Mouse (Mus musculus): ENCODE results near the gene Kif1b. TPM values are rescaled to one million over a fixed set of nuclear protein-coding genes. Genes with fewer than 3 reads are reported as not detected.
A peak's percentile ranks its signal among the peaks of the same experiment; 100 is the strongest.

Gene Kif1b
- polyA plus RNA-seq, 1 experiment from 2014 or later: 224 TPM

DNA sequence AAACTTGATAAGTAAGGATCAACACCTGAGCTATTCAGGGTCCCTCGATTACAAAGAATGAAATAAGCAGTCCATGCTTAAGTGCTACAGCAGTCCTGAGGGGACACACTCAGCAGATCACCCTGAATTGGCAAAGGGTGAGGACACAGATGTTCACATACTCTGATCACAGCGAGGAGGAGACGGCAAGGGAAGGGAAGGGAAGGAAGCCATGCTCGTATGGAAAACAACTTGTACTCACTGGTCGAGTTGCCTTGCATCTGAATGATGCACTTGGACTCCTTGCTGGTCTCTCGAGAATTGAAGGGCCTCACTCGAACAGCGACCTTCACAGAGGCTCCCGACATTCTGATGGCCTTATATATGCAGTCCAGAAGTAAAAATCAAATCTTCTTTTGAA is 16.4 kb downstream of the Kif1b start:
- ATAC-seq (ENCODE audit: low read depth): no peak
- peaks cover 11% of the 10 kb centered on the region for H3K4me1 ChIP-seq (ENCODE audit: control insufficient read depth, insufficient read depth, low read length)
- no peaks in the 10 kb centered on the region for H3K27me3 ChIP-seq (ENCODE audit: control insufficient read depth, insufficient read depth, low read length)
- H3K36me3 ChIP-seq (ENCODE audit: control insufficient read depth, insufficient read depth, low read length): peaks cover 14% of the 10 kb centered on the region
- no peak overlapping the region for H3K9ac ChIP-seq (replicated peaks; ENCODE audit: low read depth, low read length)
- no peak overlapping the region for H3K4me3 ChIP-seq (ENCODE audit: low read depth, low read length)
- WGBS: 75% methylated on average over 9 of the region's 9 CpGs
- H3K27ac ChIP-seq (ENCODE audit: low read depth, low read length): no peak overlapping the region
- H3K9me3 ChIP-seq (ENCODE audit: control insufficient read depth, low read length): no peaks in the 10 kb centered on the region
- no peak overlapping the region for H3K4me2 ChIP-seq (ENCODE audit: low read depth, low read length)

DNA sequence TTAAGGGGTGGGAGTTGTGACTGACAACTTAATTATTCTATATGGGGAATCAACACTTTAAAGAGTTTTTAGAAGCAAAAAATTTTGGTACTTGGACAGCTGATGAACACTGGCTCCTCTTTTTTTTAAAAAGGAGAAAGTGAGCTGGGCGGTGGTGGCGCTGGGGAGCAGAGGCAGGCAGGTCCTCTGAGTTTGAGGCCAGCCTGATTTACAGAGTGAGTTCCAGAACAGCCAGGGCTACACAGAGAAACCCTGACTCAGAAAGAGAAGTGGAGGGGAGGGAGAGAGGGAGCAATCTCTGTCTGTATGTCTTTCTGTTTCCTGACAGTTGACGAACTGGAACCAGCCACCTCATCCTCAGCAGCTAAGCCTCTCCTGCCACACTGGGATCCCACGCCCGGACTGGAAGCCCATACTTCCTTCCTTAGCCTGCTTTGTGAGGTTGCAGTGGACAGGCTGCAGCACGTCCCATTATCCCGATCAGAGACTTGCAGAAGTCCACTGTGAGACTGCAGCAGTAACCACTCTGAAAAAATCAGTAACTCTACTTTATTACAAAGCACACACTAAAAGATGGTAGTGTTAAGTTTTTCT is 17.2 kb downstream of the Kif1b start:
- H3K27ac ChIP-seq (ENCODE audit: low read depth, low read length): no peak overlapping the region
- no peaks in the 10 kb centered on the region for H3K27me3 ChIP-seq (ENCODE audit: control insufficient read depth, insufficient read depth, low read length)
- no peaks in the 10 kb centered on the region for H3K9me3 ChIP-seq (ENCODE audit: control insufficient read depth, low read length)
- peaks cover 14% of the 10 kb centered on the region for H3K36me3 ChIP-seq (ENCODE audit: control insufficient read depth, insufficient read depth, low read length)
- peaks cover 8% of the 10 kb centered on the region for H3K4me1 ChIP-seq (ENCODE audit: control insufficient read depth, insufficient read depth, low read length)
- H3K4me3 ChIP-seq (ENCODE audit: low read depth, low read length): no peak overlapping the region
- WGBS: 91% methylated on average over 7 of the region's 7 CpGs
- no peak for ATAC-seq (ENCODE audit: low read depth)
- no peak overlapping the region for H3K4me2 ChIP-seq (ENCODE audit: low read depth, low read length)
- no peak overlapping the region for H3K9ac ChIP-seq (replicated peaks; ENCODE audit: low read depth, low read length)

DNA sequence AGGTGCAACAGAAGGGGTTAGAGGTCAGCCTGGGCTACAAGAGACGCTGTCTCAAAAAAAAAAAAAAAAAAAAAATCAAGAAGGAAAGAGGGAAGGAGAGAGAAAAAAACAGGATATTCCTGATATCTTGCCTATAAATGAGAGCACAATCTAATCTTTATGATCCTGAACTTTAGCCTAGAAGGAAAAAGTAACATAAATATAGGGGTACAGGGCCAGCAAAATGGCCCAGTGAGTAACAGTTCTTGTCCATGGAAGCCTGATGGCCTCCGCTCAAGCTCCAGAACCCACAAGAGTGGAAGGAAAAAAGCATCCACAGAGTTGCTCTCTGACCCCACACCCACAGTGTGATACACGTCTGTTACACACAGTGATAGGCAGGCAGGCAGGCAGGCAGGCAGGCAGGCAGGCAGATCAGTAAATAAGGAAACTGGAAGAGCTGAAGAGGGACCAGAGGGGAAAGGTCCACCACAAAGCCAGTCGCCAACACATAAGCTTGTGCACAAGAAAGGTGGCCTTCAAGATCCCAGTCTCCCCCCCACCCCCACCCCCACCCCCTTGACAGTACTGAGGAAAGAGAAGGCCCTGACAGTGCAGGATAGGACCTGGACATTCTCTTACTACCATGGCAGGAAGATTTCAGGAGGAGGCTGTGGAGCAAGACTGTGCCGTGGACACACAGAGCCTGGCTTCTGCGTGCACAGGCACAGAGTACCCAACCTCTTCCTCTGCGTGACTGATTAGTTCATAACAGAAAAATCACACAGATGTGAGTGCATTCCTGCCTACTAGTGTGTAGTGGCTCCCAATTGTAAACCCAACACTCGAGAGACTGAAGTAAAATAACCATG is 21.0 kb downstream of the Kif1b start:
- Histone ChIP-seq H3K9ac (replicated peaks; ENCODE audit: low read depth, low read length) (no peak overlapping the region), H3K4me3 (ENCODE audit: low read depth, low read length) (no peak overlapping the region), H3K27me3 (ENCODE audit: control insufficient read depth, insufficient read depth, low read length) (no peaks in the 10 kb centered on the region), H3K27ac (ENCODE audit: low read depth, low read length) (no peak overlapping the region), H3K36me3 (ENCODE audit: control insufficient read depth, insufficient read depth, low read length) (peaks cover 14% of the 10 kb centered on the region), H3K9me3 (ENCODE audit: control insufficient read depth, low read length) (no peaks in the 10 kb centered on the region), H3K4me1 (ENCODE audit: control insufficient read depth, insufficient read depth, low read length) (0 out of 2 replicates have a peak, but pooled peaks cover 3% of the 10 kb centered on the region), H3K4me2 (ENCODE audit: low read depth, low read length) (no peak overlapping the region)
- no peak for ATAC-seq (ENCODE audit: low read depth)
- 81% methylated on average over 8 of the region's 8 CpGs for WGBS

DNA sequence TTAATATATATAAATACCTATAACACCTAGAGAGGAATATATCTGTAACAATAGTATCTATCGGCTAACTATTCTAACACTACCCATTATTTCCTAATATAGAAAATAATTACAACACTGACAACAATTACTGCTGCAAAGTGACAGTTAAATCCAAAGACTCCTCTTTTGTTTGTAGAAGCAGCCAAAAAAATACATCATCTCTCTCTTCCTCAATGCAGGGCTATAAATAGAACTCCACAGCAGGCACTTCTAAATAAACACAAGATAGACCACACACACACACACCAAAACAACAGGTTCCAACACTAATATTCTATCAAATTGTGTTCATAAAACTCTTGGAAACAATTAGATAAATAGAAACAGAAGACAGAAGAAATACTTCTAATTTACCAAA is 21.8 kb downstream of the Kif1b start:
- Histone ChIP-seq H3K36me3 (ENCODE audit: control insufficient read depth, insufficient read depth, low read length) (peaks cover 13% of the 10 kb centered on the region), H3K4me3 (ENCODE audit: low read depth, low read length) (no peak overlapping the region), H3K27ac (ENCODE audit: low read depth, low read length) (no peak overlapping the region), H3K9ac (replicated peaks; ENCODE audit: low read depth, low read length) (no peak overlapping the region), H3K4me1 (ENCODE audit: control insufficient read depth, insufficient read depth, low read length) (0 out of 2 replicates have a peak, but pooled peaks cover 3% of the 10 kb centered on the region), H3K9me3 (ENCODE audit: control insufficient read depth, low read length) (no peaks in the 10 kb centered on the region), H3K27me3 (ENCODE audit: control insufficient read depth, insufficient read depth, low read length) (no peaks in the 10 kb centered on the region), H3K4me2 (ENCODE audit: low read depth, low read length) (no peak overlapping the region)
- no peak for ATAC-seq (ENCODE audit: low read depth)
- 81% methylated on average over 1 of the region's 1 CpGs for WGBS

DNA sequence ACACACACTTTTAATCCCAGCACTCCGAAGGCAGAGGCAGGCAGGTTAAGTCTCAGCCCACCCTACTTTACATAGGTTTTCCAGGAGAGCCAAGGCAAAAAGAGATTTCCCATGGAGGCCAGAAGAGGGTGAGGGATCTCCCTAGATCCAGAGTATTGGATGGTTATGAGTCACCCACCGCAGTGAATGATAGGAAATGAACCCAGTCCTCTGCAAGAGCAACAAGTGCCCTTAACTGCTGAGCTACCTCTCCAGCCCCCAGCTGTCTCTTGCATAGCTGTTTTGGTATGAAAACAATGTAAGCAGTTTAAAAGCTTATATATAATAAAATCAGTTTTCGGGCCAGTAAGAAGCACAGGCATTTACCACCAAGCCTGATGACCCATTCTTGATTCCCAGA is 24.5 kb downstream of the Kif1b start:
- ATAC-seq (ENCODE audit: low read depth): no peak
- H3K9ac ChIP-seq (replicated peaks; ENCODE audit: low read depth, low read length): no peak overlapping the region
- H3K4me1 ChIP-seq (ENCODE audit: control insufficient read depth, insufficient read depth, low read length): peaks cover 6% of the 10 kb centered on the region; the same call in 1 of the 2 replicates
- H3K36me3 ChIP-seq (ENCODE audit: control insufficient read depth, insufficient read depth, low read length): no peaks in the 10 kb centered on the region
- H3K27ac ChIP-seq (ENCODE audit: low read depth, low read length): no peak overlapping the region
- H3K9me3 ChIP-seq (ENCODE audit: control insufficient read depth, low read length): no peaks in the 10 kb centered on the region
- no peak overlapping the region for H3K4me2 ChIP-seq (ENCODE audit: low read depth, low read length)
- no peak overlapping the region for H3K4me3 ChIP-seq (ENCODE audit: low read depth, low read length)
- WGBS: 90% methylated on average over 3 of the region's 3 CpGs
- H3K27me3 ChIP-seq (ENCODE audit: control insufficient read depth, insufficient read depth, low read length): no peaks in the 10 kb centered on the region

DNA sequence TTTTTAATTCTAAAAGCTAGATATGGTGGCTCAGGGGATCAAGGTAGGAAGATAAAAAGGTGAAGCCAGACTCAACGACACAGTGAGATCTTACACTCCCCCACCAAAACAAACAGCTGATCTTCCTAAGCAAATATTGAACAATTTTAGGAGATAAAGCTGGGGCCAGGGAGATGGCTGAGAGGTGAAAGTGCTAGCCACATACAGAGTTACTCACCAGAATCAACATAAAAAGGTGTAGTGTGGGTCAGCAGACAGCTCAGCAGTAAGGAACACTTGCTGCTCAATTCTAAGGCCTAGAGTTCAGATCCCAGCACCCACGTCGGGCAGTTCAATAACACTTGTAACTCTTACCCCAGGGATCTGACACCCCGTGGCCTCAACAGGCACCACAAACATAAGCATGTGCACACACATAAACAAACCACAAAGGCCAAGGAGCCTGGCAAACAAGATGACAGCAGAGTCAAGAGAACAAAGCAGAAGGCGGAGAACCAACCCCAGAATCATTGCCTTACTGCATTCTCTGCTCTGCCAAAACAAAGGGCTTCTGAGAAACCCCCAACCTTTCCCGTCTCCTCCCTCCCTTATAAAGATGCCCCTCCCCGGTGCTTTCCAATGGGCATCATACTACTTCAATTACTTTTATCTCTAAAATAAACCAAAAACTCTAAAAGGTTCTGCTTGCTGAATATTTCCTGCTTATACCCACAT is 25.3 kb downstream of the Kif1b start:
- Histone ChIP-seq H3K36me3 (ENCODE audit: control insufficient read depth, insufficient read depth, low read length) (no peaks in the 10 kb centered on the region), H3K27me3 (ENCODE audit: control insufficient read depth, insufficient read depth, low read length) (no peaks in the 10 kb centered on the region), H3K4me1 (ENCODE audit: control insufficient read depth, insufficient read depth, low read length) (peaks cover 14% of the 10 kb centered on the region), H3K27ac (ENCODE audit: low read depth, low read length) (no peak overlapping the region), H3K4me3 (ENCODE audit: low read depth, low read length) (no peak overlapping the region), H3K9ac (replicated peaks; ENCODE audit: low read depth, low read length) (no peak overlapping the region), H3K9me3 (ENCODE audit: control insufficient read depth, low read length) (no peaks in the 10 kb centered on the region), H3K4me2 (ENCODE audit: low read depth, low read length) (no peak overlapping the region)
- ATAC-seq (ENCODE audit: low read depth): no peak
- 41% methylated on average over 7 of the region's 7 CpGs for WGBS

DNA sequence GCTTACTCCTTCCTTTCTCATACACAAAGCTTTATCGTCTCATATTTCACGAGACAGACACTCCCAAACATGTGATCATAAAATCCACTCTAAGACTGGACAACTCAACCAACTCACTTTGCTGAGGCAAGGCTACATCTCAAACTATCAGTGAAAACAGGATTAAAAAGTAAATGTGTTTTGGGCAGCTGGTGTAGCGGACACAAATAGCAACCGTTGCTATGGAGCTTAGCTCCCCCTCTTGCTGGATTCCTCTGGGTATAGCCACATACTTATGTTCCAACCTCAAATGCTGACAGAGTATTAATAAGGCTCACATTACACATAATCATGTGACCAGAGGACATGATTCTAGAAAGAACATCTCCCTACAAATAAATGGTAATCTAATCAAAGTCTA is 29.9 kb downstream of the Kif1b start:
- Histone ChIP-seq H3K9me3 (ENCODE audit: control insufficient read depth, low read length) (no peaks in the 10 kb centered on the region), H3K4me3 (ENCODE audit: low read depth, low read length) (no peak overlapping the region), H3K27ac (ENCODE audit: low read depth, low read length) (peak overlapping the region; percentile 10; the same call in 1 of the 2 replicates), H3K4me1 (ENCODE audit: control insufficient read depth, insufficient read depth, low read length) (peaks cover 10% of the 10 kb centered on the region), H3K4me2 (ENCODE audit: low read depth, low read length) (peak overlapping the region; percentile 23; the same call in 1 of the 2 replicates), H3K27me3 (ENCODE audit: control insufficient read depth, insufficient read depth, low read length) (no peaks in the 10 kb centered on the region), H3K36me3 (ENCODE audit: control insufficient read depth, insufficient read depth, low read length) (peaks cover 31% of the 10 kb centered on the region), H3K9ac (replicated peaks; ENCODE audit: low read depth, low read length) (no peak overlapping the region)
- ATAC-seq (ENCODE audit: low read depth): peak; percentile 80; the same call in 1 of the 2 replicates
- 45% methylated on average over 4 of the region's 4 CpGs for WGBS

DNA sequence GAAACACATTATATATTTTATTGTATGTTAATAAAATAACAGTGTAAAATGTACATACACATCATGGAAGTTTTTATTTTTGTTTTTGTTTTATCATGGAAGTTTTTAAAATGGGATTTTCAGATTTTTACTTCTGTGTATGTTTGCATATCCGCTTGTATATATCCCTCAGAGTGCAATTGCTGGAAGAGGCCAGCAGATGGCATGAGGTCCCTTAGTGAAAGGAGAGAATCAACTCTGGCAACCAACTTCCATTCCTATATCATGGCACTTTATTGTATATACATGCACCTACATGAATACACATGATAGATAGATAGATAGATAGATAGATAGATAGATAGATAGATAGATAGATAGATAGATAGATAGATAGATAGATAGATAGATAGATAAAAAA is 34.4 kb downstream of the Kif1b start:
- Histone ChIP-seq H3K9me3 (ENCODE audit: control insufficient read depth, low read length) (no peaks in the 10 kb centered on the region), H3K9ac (replicated peaks; ENCODE audit: low read depth, low read length) (no peak overlapping the region), H3K27me3 (ENCODE audit: control insufficient read depth, insufficient read depth, low read length) (no peaks in the 10 kb centered on the region), H3K4me2 (ENCODE audit: low read depth, low read length) (no peak overlapping the region), H3K4me3 (ENCODE audit: low read depth, low read length) (no peak overlapping the region), H3K36me3 (ENCODE audit: control insufficient read depth, insufficient read depth, low read length) (peaks cover 55% of the 10 kb centered on the region), H3K4me1 (ENCODE audit: control insufficient read depth, insufficient read depth, low read length) (peaks cover 7% of the 10 kb centered on the region), H3K27ac (ENCODE audit: low read depth, low read length) (no peak overlapping the region)
- 100% methylated on average over 1 of the region's 1 CpGs for WGBS
- ATAC-seq (ENCODE audit: low read depth): no peak

DNA sequence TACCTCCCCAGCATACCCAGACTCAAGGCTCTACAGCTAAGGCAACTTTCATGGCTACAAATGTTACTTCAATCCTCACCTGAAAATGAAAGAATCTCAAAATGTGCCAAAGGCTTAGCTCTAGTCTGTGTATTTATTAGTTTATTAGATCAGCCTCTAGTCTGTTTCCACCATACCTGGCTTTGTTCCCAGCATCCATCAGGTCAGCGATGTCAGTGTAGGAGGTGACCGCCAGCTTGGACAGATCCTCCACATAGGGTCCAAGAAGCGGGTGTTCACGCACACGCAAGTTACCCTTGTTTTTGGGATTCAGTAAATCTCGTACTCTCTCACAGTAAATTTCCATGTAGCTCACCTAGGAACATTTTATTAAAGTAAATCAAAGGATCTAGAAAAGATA is 37.0 kb downstream of the Kif1b start:
- Histone ChIP-seq H3K4me3 (ENCODE audit: low read depth, low read length) (no peak overlapping the region), H3K9me3 (ENCODE audit: control insufficient read depth, low read length) (no peaks in the 10 kb centered on the region), H3K9ac (replicated peaks; ENCODE audit: low read depth, low read length) (no peak overlapping the region), H3K4me2 (ENCODE audit: low read depth, low read length) (no peak overlapping the region), H3K4me1 (ENCODE audit: control insufficient read depth, insufficient read depth, low read length) (no peaks in the 10 kb centered on the region), H3K36me3 (ENCODE audit: control insufficient read depth, insufficient read depth, low read length) (peaks cover 68% of the 10 kb centered on the region), H3K27me3 (ENCODE audit: control insufficient read depth, insufficient read depth, low read length) (no peaks in the 10 kb centered on the region), H3K27ac (ENCODE audit: low read depth, low read length) (no peak overlapping the region)
- 96% methylated on average over 6 of the region's 6 CpGs for WGBS
- no peak for ATAC-seq (ENCODE audit: low read depth)

Measured in neural tube, embryonic 14.5 days (tissue).